Mouse (Mus musculus) lung, postnatal 0 days (tissue): ENCODE data around the gene Atat1.
A peak's percentile ranks its signal among the peaks of the same experiment; 100 is the strongest.

Experiments
- CTCF ChIP-seq: IDR thresholded peaks from 2 replicates; pipeline ENCODE4 v1.5.1; 2016; ENCODE audit warnings: antibody characterized with exemption, mild to moderate bottlenecking
- EP300 ChIP-seq: IDR thresholded peaks from 2 replicates; pipeline ENCODE4 v1.6.1; 2016; ENCODE audit warnings: antibody characterized with exemption, mild to moderate bottlenecking, control low read depth

DNA sequence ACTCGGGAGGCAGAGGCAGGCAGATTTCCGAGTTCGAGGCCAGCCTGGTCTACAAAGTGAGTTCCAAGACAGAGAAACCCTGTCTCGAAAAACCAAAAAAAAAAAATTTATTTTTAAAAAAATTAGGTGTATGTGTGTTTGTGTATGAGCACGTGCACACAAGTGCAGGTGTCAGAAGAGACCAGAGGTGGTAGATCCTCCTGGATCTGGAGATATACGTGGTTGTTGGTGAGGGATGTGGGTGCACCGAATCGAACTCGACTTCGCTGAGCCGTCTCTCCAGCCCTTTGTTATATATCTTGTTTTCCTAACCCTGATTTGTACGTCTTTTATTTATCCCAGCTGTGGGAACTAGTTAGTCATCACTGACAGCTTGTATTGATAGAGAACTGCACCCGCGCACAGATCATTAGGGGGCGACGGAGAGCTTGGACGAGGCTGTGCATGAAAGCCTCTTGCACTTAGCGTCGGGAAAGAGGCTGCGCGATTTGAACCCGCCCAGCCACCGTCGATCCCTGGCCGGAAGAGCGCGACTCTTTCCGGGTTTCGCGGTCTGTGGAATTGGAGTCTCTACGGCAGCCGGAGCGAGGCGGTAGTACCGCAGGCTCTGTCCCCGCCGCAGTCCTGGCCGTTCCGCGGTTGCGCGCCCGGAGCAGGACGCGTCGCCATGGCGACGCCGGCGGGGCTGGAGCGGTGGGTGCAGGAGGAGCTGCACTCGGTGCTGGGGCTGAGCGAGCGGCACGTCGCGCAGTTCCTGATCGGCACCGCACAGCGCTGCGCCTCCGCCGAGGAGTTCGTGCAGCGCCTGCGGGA lies 30.4 kb downstream of the Atat1 start, which contains the start of gene Dhx16:
- TF ChIP-seq CTCF (peak; percentile 88), EP300 (peak; percentile 66)
